Mouse (Mus musculus): Measurements from ENCODE around the gene Zfp579.

- no peak for TF ChIP-seq CTCF (IDR thresholded peaks at IDR 0.05; ENCODE audit: extremely low read depth, insufficient read depth, low read length)
- TF ChIP-seq POLR2A (IDR thresholded peaks at IDR 0.05; ENCODE audit: extremely low read depth, insufficient read depth, low read length): no peak
Measured at GRCm38 (mm10) chr7:5044981-5045380, 49.0 kb upstream of the Zfp579 start.

Data from cortical plate, adult 2 months (tissue).